Mouse (Mus musculus) brown adipose tissue, adult 24 weeks (tissue): ENCODE results near the gene Hs3st5. TPM values are rescaled to one million over a fixed set of nuclear protein-coding genes. Genes with fewer than 3 reads are reported as not detected.

Experiments
- H3K27ac ChIP-seq: fragments of 200-500 bp; replicated peaks from 2 replicates; pipeline ENCODE4 v1.5.1; 2012; ENCODE audit warnings: low read depth, mild to moderate bottlenecking, low read length
- H3K4me1 ChIP-seq: fragments of 200-500 bp; 2 replicates; pipeline ENCODE4 v1.6.1; 2012; ENCODE audit warnings: low read length, mixed read lengths; ENCODE audit not compliant: control insufficient read depth, insufficient read depth, insufficient read length
- H3K4me3 ChIP-seq: fragments of 200-500 bp; 2 replicates; pipeline ENCODE4 v1.5.1; 2012; ENCODE audit warnings: low read depth, mild to moderate bottlenecking, low read length, moderate library complexity; ENCODE audit not compliant: insufficient read depth
- polyA plus RNA-seq: library from polyadenylated mRNA; stranded (reverse); fragments of >200 nt; gene quantifications from 2 replicates; pipeline ENCODE4 v1.2.4, GENCODE M21; 2012; ENCODE audit not compliant: missing spikeins, insufficient read depth, insufficient read length

The Hs3st5 gene
- polyA plus RNA-seq, 1 experiment: not detected

GRCm38 (mm10) chr10:36805265-36805664, 298.7 kb downstream of the Hs3st5 start:
- no peak overlapping the region for H3K4me3 ChIP-seq
- no peaks in the 10 kb centered on the region for H3K4me1 ChIP-seq
- no peak overlapping the region for H3K27ac ChIP-seq

DNA sequence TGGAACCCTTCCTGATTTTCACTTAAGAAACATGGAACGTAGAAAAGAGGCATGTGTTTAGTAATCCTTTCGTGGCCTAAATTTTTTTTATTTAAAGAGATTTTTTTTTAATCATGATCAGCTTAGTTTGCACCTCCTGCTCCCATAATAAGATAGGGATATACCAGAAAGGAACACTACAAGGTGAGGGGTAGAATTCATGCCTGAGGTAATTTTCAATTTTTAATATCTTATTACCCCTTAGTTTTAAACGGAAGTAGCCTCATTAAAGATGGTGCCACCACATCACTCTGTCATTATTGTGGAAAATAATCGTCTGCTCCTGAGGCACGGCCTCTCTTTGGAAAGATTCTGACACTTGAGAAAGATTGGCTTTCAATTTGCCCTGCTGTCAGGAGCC, 299.2 kb downstream of the Hs3st5 start:
- Histone ChIP-seq H3K4me3 (no peak overlapping the region), H3K27ac (no peak overlapping the region), H3K4me1 (no peaks in the 10 kb centered on the region)

GRCm38 (mm10) chr10:36807007-36807406, 300.4 kb downstream of the Hs3st5 start:
- Histone ChIP-seq H3K27ac (no peak overlapping the region), H3K4me3 (no peak overlapping the region), H3K4me1 (no peaks in the 10 kb centered on the region)

GRCm38 (mm10) chr10:36818867-36819266, 312.3 kb downstream of the Hs3st5 start:
- no peak overlapping the region for H3K27ac ChIP-seq
- H3K4me3 ChIP-seq: no peak overlapping the region
- no peaks in the 10 kb centered on the region for H3K4me1 ChIP-seq

DNA sequence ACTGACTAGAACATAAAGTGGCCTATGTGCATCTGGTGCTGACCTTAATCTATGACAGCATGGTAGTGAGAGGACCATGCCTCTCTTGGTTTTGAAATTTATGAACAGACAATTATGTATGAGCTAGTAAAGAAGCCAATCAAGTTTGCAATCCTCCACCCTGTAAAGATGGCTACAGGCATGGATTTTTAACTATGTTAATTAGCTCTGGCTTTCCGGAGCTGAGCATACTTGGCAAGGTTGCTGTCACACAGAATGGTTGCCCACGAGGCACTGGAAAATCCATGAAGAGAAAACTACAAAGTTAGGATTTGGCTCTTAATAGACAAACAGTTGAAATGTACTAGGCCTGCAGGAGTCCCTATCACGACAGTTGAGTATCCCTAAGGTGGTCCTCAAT, 322.5 kb downstream of the Hs3st5 start:
- Histone ChIP-seq H3K4me3 (no peak overlapping the region), H3K4me1 (no peaks in the 10 kb centered on the region), H3K27ac (no peak overlapping the region)

DNA sequence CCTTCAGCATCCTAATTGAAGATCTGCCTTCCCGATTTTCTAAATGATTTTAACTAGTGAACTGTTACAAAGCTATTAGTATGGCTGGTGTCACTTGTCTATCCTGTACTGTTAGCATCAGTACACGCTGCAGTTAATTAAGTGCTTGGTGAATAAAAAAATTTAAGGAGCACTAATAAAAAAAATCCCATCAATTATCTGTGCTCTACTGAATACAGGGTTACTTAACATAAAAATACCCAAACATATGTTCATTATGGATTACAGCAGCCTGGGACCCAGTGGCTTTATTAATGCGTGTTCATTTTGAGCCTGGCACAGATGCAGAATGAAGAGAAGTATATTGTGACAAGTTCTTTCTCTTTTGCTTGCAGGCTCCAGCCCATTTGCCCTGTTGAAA, 325.6 kb downstream of the Hs3st5 start:
- Histone ChIP-seq H3K4me3 (no peak overlapping the region), H3K4me1 (no peaks in the 10 kb centered on the region), H3K27ac (no peak overlapping the region)

DNA sequence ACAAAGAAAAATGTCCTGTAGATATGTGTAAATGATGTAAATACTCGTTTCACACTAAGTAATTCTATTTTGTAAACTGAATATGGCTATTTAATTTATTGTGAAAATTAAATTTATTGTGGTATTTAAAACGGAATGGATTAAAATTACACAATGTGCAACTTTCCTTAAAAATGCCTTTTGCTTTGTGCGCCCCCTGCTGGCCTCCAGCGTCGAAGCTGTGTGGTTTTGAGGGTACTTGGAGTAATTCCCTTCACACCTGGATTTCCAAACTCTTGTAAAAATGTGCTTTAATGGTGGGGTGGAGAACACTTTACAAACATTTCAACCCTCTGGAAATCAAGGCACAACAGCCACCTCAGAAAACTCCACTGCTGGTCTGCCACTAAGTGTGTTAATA, 327.6 kb downstream of the Hs3st5 start:
- Histone ChIP-seq H3K4me3 (no peak overlapping the region), H3K27ac (no peak overlapping the region), H3K4me1 (no peaks in the 10 kb centered on the region)

DNA sequence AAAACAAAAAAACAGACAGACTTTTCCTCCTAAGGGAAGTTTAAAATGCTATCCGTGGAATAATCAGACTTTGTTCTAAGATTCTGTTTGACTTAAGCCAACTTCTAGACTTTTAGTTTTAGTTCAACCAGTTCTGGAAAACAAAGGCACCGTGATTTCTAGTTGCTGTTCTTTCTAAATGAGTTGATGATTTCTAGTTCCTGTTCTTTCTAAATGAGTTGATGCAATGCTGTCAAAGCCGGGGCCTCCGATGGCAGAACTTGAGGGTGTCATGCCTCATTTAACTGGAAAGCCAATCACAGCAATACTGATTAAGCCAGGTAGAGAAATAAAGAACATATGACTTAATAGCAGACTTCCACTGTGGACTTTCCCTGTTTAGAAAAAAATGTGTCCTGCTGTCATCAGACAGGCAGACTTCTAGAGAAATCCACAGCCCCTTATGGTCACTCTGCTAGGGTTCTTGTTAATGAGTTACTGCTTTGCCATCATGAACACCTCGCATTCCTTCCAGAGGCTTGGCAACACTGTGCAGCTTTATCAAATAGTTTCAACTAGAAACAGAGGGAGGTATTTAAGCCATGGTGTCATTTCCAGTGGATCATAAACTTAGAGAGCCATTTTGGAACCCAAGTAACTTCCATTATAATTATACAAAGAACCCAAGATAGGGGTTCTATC, 329.4 kb downstream of the Hs3st5 start:
- Histone ChIP-seq H3K4me1 (no peaks in the 10 kb centered on the region), H3K4me3 (no peak overlapping the region), H3K27ac (no peak overlapping the region)

DNA sequence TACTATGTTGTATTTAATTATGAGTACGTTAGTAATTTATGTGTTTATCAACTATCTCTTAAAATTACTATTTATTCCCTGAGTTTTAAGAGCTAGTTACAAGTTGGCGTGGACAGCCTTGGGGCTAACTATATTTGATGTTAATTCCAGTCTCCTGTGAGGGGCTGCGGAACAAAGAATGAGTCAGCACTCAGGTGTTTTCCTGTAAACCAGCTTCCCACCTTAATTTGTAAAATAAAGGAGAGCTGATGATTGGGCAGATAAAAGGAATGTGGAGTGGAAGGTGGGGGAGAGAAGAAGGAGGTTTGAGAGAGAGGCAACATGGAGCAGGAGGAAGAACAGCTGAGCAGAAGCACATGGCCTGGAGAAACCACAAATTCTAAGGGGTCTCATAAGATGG, 343.6 kb downstream of the Hs3st5 start:
- H3K4me3 ChIP-seq: no peak overlapping the region
- no peaks in the 10 kb centered on the region for H3K4me1 ChIP-seq
- H3K27ac ChIP-seq: no peak overlapping the region

GRCm38 (mm10) chr10:36862127-36862895, 355.7 kb downstream of the Hs3st5 start:
- Histone ChIP-seq H3K4me1 (no peaks in the 10 kb centered on the region), H3K27ac (no peak overlapping the region), H3K4me3 (no peak overlapping the region)
